Mouse (Mus musculus) heart, embryonic 15.5 days (tissue): ENCODE data around the gene Sort1. TPM values are rescaled to one million over a fixed set of nuclear protein-coding genes. Genes with fewer than 3 reads are reported as not detected.
"Not testable (repeated sequence)": the region's sequence is repeated elsewhere in the genome, so short reads cannot be mapped to it uniquely, and the experiment has no call there.

Experiments
- ATAC-seq: fragments of 200-750 bp; cut with Nextera tagmentation; replicated peaks from 2 replicates; pipeline ENCODE4 v1.8.0; 2017; ENCODE audit warnings: low read depth, moderate TSS enrichment; ENCODE audit not compliant: insufficient number of reproducible peaks, insufficient read depth, low FRiP score
- H3K27ac ChIP-seq: fragments of 300-500 bp; sonication (generic); 2 replicates; pipeline ENCODE4 v1.5.1; 2015; ENCODE audit warnings: mild to moderate bottlenecking, inconsistent platforms
- H3K27me3 ChIP-seq: fragments of 300-500 bp; sonication (generic); 2 replicates; pipeline ENCODE4 v1.6.1; 2015; ENCODE audit warnings: inconsistent platforms
- H3K36me3 ChIP-seq: fragments of 300-500 bp; sonication (generic); 2 replicates; pipeline ENCODE4 v1.6.1; 2015; ENCODE audit warnings: mild to moderate bottlenecking, inconsistent platforms
- H3K4me1 ChIP-seq: fragments of 300-500 bp; sonication (generic); replicated peaks from 2 replicates; pipeline ENCODE4 v1.6.1; 2015; ENCODE audit warnings: inconsistent platforms
- H3K4me2 ChIP-seq: fragments of 300-500 bp; sonication (generic); 2 replicates; pipeline ENCODE4 v1.6.1; 2015; ENCODE audit warnings: inconsistent platforms, mild to moderate bottlenecking, moderate library complexity
- H3K4me3 ChIP-seq: fragments of 300-500 bp; sonication (generic); 2 replicates; pipeline ENCODE4 v1.5.1; 2015; ENCODE audit warnings: mild to moderate bottlenecking, inconsistent platforms
- H3K9ac ChIP-seq: fragments of 300-500 bp; sonication (generic); 2 replicates; pipeline ENCODE4 v1.6.1; 2015; ENCODE audit warnings: mild to moderate bottlenecking, inconsistent platforms
- H3K9me3 ChIP-seq: fragments of 300-500 bp; sonication (generic); replicated peaks from 2 replicates; pipeline ENCODE4 v1.6.1; 2016; ENCODE audit warnings: inconsistent platforms
- WGBS: fragments of 180-500 bp; shearing (Covaris S2); methylation state at CpG from one replicate; pipeline ENCODE4 v1.1.7; 2015; ENCODE audit warnings: mixed read lengths; 5-methylcytosine and 5-hydroxymethylcytosine counted together
- polyA plus RNA-seq: library from polyadenylated mRNA; unstranded; fragments of >200 nt; fragmentation: Nextera tagmentation; extraction: Ambion mirVana; gene quantifications from 2 replicates; pipeline ENCODE4 v1.2.1, GENCODE M21; 2015

The Sort1 gene
- 10.2 and 13.9 TPM in 2 replicates for polyA plus RNA-seq

- peak within 1 kb of the TSS; percentile 74 for H3K27ac ChIP-seq
- H3K36me3 ChIP-seq = peaks cover 11% of the 10 kb centered on the region
- under 1% methylated on average over 96 of the region's 109 CpGs for WGBS
- peak within 1 kb of the TSS; percentile 87 for H3K9ac ChIP-seq
- peaks cover 42% of the 10 kb centered on the region for H3K4me1 ChIP-seq
- H3K4me3 ChIP-seq = peak within 1 kb of the TSS; percentile 91
- peak within 1 kb of the TSS; percentile 93 for H3K4me2 ChIP-seq
- H3K27me3 ChIP-seq = no peaks in the 10 kb centered on the region
- peak; percentile 98 for ATAC-seq
- no peaks in the 10 kb centered on the region for H3K9me3 ChIP-seq
These were observed at the start of gene Sort1 for GRCm38 (mm10) chr3:108283781-108284601. Gene Sort1 (plus strand): TSS chr3:108284082.

DNA sequence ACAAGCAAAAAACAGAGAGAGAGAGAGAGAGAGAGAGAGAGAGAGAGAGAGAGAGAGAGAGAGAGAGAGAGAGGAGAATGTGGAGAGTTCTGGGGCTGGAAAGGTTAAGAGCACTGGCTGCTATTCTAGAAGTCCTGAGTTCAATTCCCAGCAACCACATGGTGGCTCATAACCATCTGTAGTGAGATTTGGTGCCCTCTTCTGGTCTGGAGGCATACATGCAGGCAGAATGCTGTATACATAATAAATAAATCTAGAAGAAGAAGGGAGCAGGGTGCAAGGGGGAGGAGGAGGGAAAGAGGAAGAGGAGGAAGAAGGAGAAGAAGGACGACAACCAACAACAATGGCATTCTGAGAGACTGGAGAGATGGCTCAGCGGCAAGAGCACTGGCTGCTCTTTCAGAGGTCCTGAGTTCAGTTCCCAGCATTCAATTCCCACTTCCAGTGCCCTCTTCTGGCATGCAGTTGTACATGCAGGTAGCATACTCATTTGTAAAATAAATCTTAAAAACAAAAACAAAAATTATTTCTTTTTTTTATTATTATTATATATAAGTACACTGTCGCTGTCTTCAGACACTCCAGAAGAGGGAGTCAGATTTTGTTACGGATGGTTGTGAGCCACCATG lies 46.3 kb upstream of the Sort1 start:
- H3K4me3 ChIP-seq, H3K27ac ChIP-seq, H3K9ac ChIP-seq, H3K9me3 ChIP-seq, ATAC-seq, H3K4me1 ChIP-seq, H3K27me3 ChIP-seq, H3K4me2 ChIP-seq, H3K36me3 ChIP-seq: not testable (repeated sequence)
- 83% methylated on average over 4 of the region's 4 CpGs for WGBS

DNA sequence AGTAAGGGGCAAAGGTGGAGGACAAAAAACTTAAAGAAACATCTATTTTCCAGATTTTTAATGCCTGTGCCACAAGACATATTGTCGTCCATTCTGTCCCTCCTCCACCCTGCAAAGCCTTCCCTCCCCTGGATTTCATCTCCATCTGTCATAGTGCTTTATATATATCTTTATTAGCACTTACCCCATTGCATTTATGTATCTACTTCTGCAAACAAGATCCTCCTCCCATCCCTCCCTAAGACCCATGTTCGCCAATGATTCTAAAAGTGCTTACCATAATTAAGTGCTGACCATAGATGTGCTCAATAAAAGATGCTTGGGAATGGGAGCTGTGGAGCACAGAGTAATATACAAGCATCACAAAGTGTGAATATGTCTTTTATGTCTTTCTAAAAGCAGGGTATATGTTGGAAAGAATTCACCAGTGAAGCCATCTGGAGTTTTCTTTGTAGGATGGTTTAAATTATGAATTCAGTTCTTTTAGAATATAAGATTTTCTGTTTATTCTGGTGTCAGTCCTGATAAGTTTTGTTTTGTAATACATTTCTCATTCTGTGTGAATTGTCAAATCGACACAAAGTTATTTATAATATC lies 42.5 kb upstream of the Sort1 start:
- H3K9me3 ChIP-seq = no peaks in the 10 kb centered on the region
- no peak overlapping the region for H3K4me3 ChIP-seq
- ATAC-seq = no peak
- H3K36me3 ChIP-seq = no peaks in the 10 kb centered on the region
- WGBS = 84% methylated on average over 3 of the region's 3 CpGs
- no peak overlapping the region for H3K4me2 ChIP-seq
- no peak overlapping the region for H3K27ac ChIP-seq
- H3K9ac ChIP-seq = no peak overlapping the region
- no peaks in the 10 kb centered on the region for H3K27me3 ChIP-seq
- H3K4me1 ChIP-seq = no peaks in the 10 kb centered on the region

DNA sequence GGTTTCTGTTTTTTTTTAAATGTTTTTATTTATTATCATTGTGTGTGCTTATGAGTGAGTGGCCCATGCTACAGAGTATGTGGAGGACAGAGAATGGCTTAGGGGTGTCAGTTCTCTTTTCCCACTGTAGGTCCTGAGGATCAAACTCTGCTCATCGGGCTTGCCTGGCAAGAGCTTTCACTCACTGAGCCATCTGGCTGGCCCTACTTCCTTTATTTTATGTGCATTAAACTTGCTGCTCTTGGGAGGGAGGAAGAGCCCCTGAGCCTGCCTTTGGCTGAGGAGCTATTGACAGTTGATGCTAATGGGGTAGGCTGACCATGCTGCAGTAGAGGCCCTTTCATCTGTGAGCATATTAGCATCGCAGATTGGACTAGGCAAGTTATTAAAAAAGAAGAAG lies 37.0 kb upstream of the Sort1 start:
- Histone ChIP-seq H3K27me3 (no peaks in the 10 kb centered on the region), H3K9me3 (no peaks in the 10 kb centered on the region), H3K4me3 (no peak overlapping the region), H3K27ac (no peak overlapping the region), H3K4me2 (no peak overlapping the region), H3K9ac (no peak overlapping the region), H3K4me1 (no peaks in the 10 kb centered on the region), H3K36me3 (no peaks in the 10 kb centered on the region)
- 78% methylated on average over 2 of the region's 2 CpGs for WGBS
- no peak for ATAC-seq

- under 1% methylated on average over 79 of the region's 79 CpGs for WGBS
- peaks cover 3% of the 10 kb centered on the region for H3K36me3 ChIP-seq
- H3K4me2 ChIP-seq = peak within 1 kb of the TSS; percentile 80
- peak within 1 kb of the TSS; percentile 97 for H3K4me3 ChIP-seq
- H3K9me3 ChIP-seq = no peaks in the 10 kb centered on the region
- no peaks in the 10 kb centered on the region for H3K27me3 ChIP-seq
- H3K9ac ChIP-seq = peak within 1 kb of the TSS; percentile 95
- peak within 1 kb of the TSS; percentile 65 for H3K27ac ChIP-seq
- ATAC-seq = peak; percentile 97
- peaks cover 18% of the 10 kb centered on the region for H3K4me1 ChIP-seq
These were observed 26.9 kb upstream of the Sort1 start, which contains the start of gene Psma5 for GRCm38 (mm10) chr3:108256719-108257637. Gene Psma5 (plus strand): TSS chr3:108256926.

GRCm38 (mm10) chr3:108257831-108258500 lies 25.9 kb upstream of the Sort1 start:
- 56% methylated on average over 3 of the region's 3 CpGs for WGBS
- H3K36me3 ChIP-seq = peaks cover 10% of the 10 kb centered on the region
- ATAC-seq = no peak

GRCm38 (mm10) chr3:108259319-108259718 lies 24.6 kb upstream of the Sort1 start:
- Histone ChIP-seq H3K27ac (no peak overlapping the region), H3K9me3 (no peaks in the 10 kb centered on the region), H3K36me3 (peaks cover 17% of the 10 kb centered on the region), H3K4me1 (peaks cover 18% of the 10 kb centered on the region), H3K27me3 (no peaks in the 10 kb centered on the region), H3K4me3 (no peak overlapping the region), H3K4me2 (no peak overlapping the region), H3K9ac (no peak overlapping the region)
- ATAC-seq = no peak
- WGBS = 67% methylated on average over 3 of the region's 3 CpGs

More at GRCm38 (mm10) chr3:108257831-108258500, 25.9 kb upstream of the Sort1 start:
- no peaks in the 10 kb centered on the region for H3K9me3 ChIP-seq
- peak overlapping the region; percentile 97 for H3K4me3 ChIP-seq
- H3K4me2 ChIP-seq = peak overlapping the region; percentile 80
- H3K27ac ChIP-seq = 0 out of 2 replicates have a peak overlapping the region, but pooled peaks have one; percentile 55
- H3K4me1 ChIP-seq = peaks cover 18% of the 10 kb centered on the region
- no peaks in the 10 kb centered on the region for H3K27me3 ChIP-seq
- H3K9ac ChIP-seq = peak overlapping the region; percentile 95

- H3K36me3 ChIP-seq = peaks cover 47% of the 10 kb centered on the region
These were observed 4.4 kb upstream of the Sort1 start for GRCm38 (mm10) chr3:108279495-108279894.

GRCm38 (mm10) chr3:108282401-108283240 lies 1.3 kb upstream of the Sort1 start:
- Histone ChIP-seq H3K9me3 (no peaks in the 10 kb centered on the region), H3K4me3 (peak overlapping the region; percentile 91), H3K36me3 (peaks cover 21% of the 10 kb centered on the region), H3K9ac (peak overlapping the region; percentile 72; the same call in 1 of the 2 replicates), H3K27ac (peak overlapping the region; percentile 74), H3K27me3 (no peaks in the 10 kb centered on the region), H3K4me1 (peaks cover 28% of the 10 kb centered on the region), H3K4me2 (peak overlapping the region; percentile 93)
- WGBS = 27% methylated on average over 12 of the region's 12 CpGs
- ATAC-seq = no peak

More at GRCm38 (mm10) chr3:108279495-108279894, 4.4 kb upstream of the Sort1 start:
- H3K9ac ChIP-seq, H3K4me3 ChIP-seq, H3K9me3 ChIP-seq, H3K27me3 ChIP-seq, ATAC-seq, H3K4me1 ChIP-seq, H3K4me2 ChIP-seq, H3K27ac ChIP-seq: not testable (repeated sequence)
- WGBS = 75% methylated on average over 5 of the region's 5 CpGs

GRCm38 (mm10) chr3:108283241-108283561 lies 681 bp upstream of the Sort1 start:
- peak overlapping the region; percentile 91 for H3K4me3 ChIP-seq
- peak overlapping the region; percentile 74 for H3K27ac ChIP-seq
- ATAC-seq = no peak
- peaks cover 15% of the 10 kb centered on the region for H3K36me3 ChIP-seq
- H3K9me3 ChIP-seq = no peaks in the 10 kb centered on the region
- peak overlapping the region; percentile 72 for H3K9ac ChIP-seq
- peak overlapping the region; percentile 93 for H3K4me2 ChIP-seq
- 11% methylated on average over 6 of the region's 6 CpGs for WGBS
- H3K4me1 ChIP-seq = peaks cover 34% of the 10 kb centered on the region
- H3K27me3 ChIP-seq = no peaks in the 10 kb centered on the region
